Mouse (Mus musculus): ENCODE results near the gene Ccdc78. TPM values are rescaled to one million over a fixed set of nuclear protein-coding genes. Genes with fewer than 3 reads are reported as not detected.
A peak's percentile ranks its signal among the peaks of the same experiment; 100 is the strongest.

The Ccdc78 gene
- polyA plus RNA-seq, 1 experiment = not detected

DNA sequence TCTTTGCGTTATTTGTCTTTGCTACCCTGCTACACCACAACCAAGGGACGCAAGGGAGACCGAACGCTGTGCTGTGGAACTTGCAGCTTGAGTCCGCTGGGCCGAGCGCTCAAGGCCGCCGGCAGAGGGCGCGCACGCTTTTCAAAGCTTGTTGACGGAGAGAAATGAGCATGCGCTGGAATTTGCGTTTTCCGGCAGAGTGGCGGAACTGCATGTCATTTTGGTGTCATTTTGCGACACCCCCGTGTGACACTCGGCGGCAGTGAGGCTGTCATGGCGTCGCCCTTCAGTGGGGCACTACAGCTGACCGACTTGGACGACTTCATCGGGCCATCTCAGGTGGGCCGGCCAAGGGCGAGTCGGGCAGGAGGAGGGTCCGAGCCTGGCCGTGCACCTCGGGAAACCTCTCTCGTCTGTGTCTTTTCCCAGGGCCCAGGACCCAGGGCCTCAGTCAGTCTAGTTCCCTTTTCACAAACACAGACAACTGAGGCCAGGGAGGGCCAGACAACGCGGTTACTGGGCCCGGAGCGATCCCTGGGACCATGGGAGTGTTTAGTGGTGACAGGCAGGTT lies 12.7 kb upstream of the Ccdc78 start, which contains the start of gene Narfl:
Gene Narfl, plus strand, starts transcription at position 228 of the 572 bp plus-strand sequence.
- H3K4me1 ChIP-seq (ENCODE audit: control insufficient read depth) = peaks cover 21% of the 10 kb centered on the region
- no peaks in the 10 kb centered on the region for H3K9me3 ChIP-seq (ENCODE audit: control insufficient read depth, low read length)
- peak within 1 kb of the TSS; percentile 76 for H3K4me3 ChIP-seq (replicated peaks)
- TF ChIP-seq GATA1 (IDR thresholded peaks at IDR 0.05; ENCODE audit: low read length) = no peak
- no peak for TF ChIP-seq TAL1 (IDR thresholded peaks at IDR 0.05; ENCODE audit: low read length)
- H3K27me3 ChIP-seq (ENCODE audit: control insufficient read depth) = peaks cover 7% of the 10 kb centered on the region
- peaks cover 29% of the 10 kb centered on the region for H3K36me3 ChIP-seq (ENCODE audit: control insufficient read depth)

DNA sequence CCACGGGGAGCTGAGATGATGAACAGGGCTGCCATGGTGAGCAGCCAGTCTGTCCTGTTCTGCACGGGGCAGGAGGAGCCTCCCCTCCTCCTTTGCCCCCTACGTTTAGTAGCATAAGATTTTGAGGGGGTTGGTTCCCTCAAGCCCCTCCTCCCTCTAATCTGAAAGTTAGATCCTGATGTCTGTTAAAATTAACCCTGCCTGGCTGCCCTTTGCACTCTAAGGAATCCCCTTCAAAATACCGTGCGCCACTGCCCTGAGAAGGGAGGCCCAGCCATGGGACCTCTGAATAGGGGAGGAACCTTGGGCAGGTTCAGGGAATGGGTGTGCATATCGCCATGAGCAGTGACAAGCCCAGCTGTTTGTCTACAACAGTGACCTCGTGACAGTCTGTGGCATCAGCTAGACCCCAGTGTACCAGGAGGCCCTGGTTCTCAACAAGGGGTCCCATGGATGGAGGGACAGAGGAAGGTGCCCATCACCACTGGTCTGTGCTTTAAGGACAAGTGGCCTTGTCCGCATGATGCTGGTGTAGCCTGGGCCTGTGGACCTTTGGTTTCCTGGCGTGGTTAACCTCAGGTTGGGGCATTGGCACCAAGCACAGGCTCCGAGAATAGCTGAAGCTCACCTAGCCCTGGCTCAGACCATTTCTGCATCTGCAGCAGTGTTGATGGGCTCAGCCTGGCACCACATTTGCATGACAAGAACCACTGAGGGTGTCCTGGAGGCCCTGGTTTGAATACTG lies 10.9 kb upstream of the Ccdc78 start:
- Histone ChIP-seq H3K36me3 (ENCODE audit: control insufficient read depth) (peaks cover 46% of the 10 kb centered on the region), H3K9me3 (ENCODE audit: control insufficient read depth, low read length) (no peaks in the 10 kb centered on the region), H3K27me3 (ENCODE audit: control insufficient read depth) (peaks cover 3% of the 10 kb centered on the region; the same call in 1 of the 2 replicates), H3K4me3 (replicated peaks) (no peak overlapping the region), H3K4me1 (ENCODE audit: control insufficient read depth) (peaks cover 21% of the 10 kb centered on the region)
- TF ChIP-seq GATA1 (IDR thresholded peaks at IDR 0.05; ENCODE audit: low read length) (no peak), TAL1 (IDR thresholded peaks at IDR 0.05; ENCODE audit: low read length) (no peak)

- no peaks in the 10 kb centered on the region for H3K9me3 ChIP-seq (ENCODE audit: control insufficient read depth, low read length)
- TF ChIP-seq TAL1 (IDR thresholded peaks at IDR 0.05; ENCODE audit: low read length) = no peak
- TF ChIP-seq GATA1 (IDR thresholded peaks at IDR 0.05; ENCODE audit: low read length) = no peak
- H3K4me3 ChIP-seq (replicated peaks) = no peak overlapping the region
- H3K36me3 ChIP-seq (ENCODE audit: control insufficient read depth) = peaks cover 71% of the 10 kb centered on the region
- H3K4me1 ChIP-seq (ENCODE audit: control insufficient read depth) = peaks cover 21% of the 10 kb centered on the region
- H3K27me3 ChIP-seq (ENCODE audit: control insufficient read depth) = no peaks in the 10 kb centered on the region; the same call in 1 of the 2 replicates
Measured at GRCm38 (mm10) chr17:25777948-25778347, 8.4 kb upstream of the Ccdc78 start.

DNA sequence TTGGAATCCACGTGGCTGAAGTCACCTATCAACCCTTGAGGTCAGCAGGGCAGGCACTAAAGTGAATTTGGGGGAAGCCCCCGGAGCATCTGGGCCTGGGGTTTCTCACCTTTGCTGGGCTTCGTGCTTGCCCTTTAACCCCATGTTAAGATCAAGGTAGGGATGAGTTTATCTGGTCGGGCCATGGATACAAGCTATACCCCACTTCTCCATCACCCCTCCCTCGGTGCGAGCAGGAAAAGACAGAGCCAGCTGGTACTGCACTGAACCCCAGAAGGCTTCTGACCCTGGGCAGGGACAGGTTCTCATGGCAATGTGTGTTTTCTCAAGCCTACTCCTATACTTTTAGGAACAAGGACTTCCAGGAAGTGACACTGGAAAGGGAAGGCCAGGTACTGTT lies 5.0 kb upstream of the Ccdc78 start:
- no peak for TF ChIP-seq GATA1 (IDR thresholded peaks at IDR 0.05; ENCODE audit: low read length)
- TF ChIP-seq TAL1 (IDR thresholded peaks at IDR 0.05; ENCODE audit: low read length) = no peak
- Histone ChIP-seq H3K4me1 (ENCODE audit: control insufficient read depth) (peaks cover 21% of the 10 kb centered on the region), H3K27me3 (ENCODE audit: control insufficient read depth) (no peaks in the 10 kb centered on the region), H3K4me3 (replicated peaks) (no peak overlapping the region), H3K9me3 (ENCODE audit: control insufficient read depth, low read length) (no peaks in the 10 kb centered on the region), H3K36me3 (ENCODE audit: control insufficient read depth) (peaks cover 72% of the 10 kb centered on the region)

DNA sequence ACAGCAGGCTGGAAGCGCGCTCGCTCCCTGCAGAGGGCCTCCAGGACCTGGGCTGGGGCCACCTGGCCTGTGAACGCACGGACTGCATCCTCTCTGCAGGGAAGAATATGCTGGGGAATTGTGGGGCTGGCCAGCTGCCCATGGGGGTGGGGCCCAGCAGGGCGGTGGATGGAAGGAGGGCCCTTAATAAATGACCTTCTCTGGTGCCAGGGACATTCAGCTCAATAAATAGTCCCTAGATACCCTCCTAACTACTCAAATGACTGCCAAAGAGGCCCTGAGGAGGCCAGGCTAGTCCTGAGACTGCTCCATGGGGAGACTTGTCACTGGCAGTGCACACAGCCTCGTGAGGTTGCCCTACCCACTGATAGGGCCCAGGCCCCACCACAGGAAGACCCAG lies 3.3 kb upstream of the Ccdc78 start:
- TF ChIP-seq GATA1 (IDR thresholded peaks at IDR 0.05; ENCODE audit: low read length) = no peak
- no peak for TF ChIP-seq TAL1 (IDR thresholded peaks at IDR 0.05; ENCODE audit: low read length)

GRCm38 (mm10) chr17:25783861-25784574 lies 2.4 kb upstream of the Ccdc78 start:
- H3K9me3 ChIP-seq (ENCODE audit: control insufficient read depth, low read length) = no peaks in the 10 kb centered on the region
- no peak overlapping the region for H3K4me3 ChIP-seq (replicated peaks)
- H3K36me3 ChIP-seq (ENCODE audit: control insufficient read depth) = peaks cover 72% of the 10 kb centered on the region
- peaks cover 25% of the 10 kb centered on the region for H3K4me1 ChIP-seq (ENCODE audit: control insufficient read depth)
- H3K27me3 ChIP-seq (ENCODE audit: control insufficient read depth) = no peaks in the 10 kb centered on the region
- TF ChIP-seq GATA1 (IDR thresholded peaks at IDR 0.05; ENCODE audit: low read length) (no peak), TAL1 (IDR thresholded peaks at IDR 0.05; ENCODE audit: low read length) (no peak)

More for the DNA sequence above, 3.3 kb upstream of the Ccdc78 start:
- no peak overlapping the region for H3K4me3 ChIP-seq (replicated peaks)
- peaks cover 73% of the 10 kb centered on the region for H3K36me3 ChIP-seq (ENCODE audit: control insufficient read depth)
- no peaks in the 10 kb centered on the region for H3K9me3 ChIP-seq (ENCODE audit: control insufficient read depth, low read length)
- no peaks in the 10 kb centered on the region for H3K27me3 ChIP-seq (ENCODE audit: control insufficient read depth)
- H3K4me1 ChIP-seq (ENCODE audit: control insufficient read depth) = peaks cover 25% of the 10 kb centered on the region

DNA sequence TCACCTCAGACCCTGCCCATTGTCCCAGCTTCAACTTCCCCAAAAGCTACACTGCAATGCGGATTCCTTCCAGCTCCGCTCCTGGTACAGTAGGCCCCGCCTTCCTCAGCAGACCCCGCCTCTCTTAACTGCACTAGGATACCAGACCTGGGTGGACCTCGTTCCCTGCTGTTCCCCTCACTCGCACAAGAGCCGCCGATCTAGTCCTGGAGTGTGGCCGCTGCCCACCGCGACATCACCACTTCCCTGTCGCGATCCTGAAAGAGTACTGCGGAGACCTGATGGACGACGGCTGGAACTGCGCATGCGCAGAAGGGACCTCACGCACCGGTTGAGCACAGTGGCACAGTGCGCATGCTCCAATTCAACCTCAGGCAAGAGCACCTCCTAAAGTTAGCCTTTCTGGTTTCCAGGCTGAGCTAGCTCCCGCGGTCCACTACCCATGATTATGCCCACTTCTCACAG lies 1.1 kb upstream of the Ccdc78 start, which contains the start of gene Haghl:
Gene Haghl, minus strand, starts transcription at position 393 of the 465 bp plus-strand sequence.
- H3K9me3 ChIP-seq (ENCODE audit: control insufficient read depth, low read length) = no peaks in the 10 kb centered on the region
- H3K4me3 ChIP-seq (replicated peaks) = peak within 1 kb of the TSS; percentile 82
- H3K27me3 ChIP-seq (ENCODE audit: control insufficient read depth) = no peaks in the 10 kb centered on the region
- no peak for TF ChIP-seq TAL1 (IDR thresholded peaks at IDR 0.05; ENCODE audit: low read length)
- no peak for TF ChIP-seq GATA1 (IDR thresholded peaks at IDR 0.05; ENCODE audit: low read length)
- H3K36me3 ChIP-seq (ENCODE audit: control insufficient read depth) = peaks cover 69% of the 10 kb centered on the region
- peaks cover 25% of the 10 kb centered on the region for H3K4me1 ChIP-seq (ENCODE audit: control insufficient read depth)

GRCm38 (mm10) chr17:25786781-25787504 lies 563 bp downstream of the Ccdc78 start:
- peaks cover 59% of the 10 kb centered on the region for H3K36me3 ChIP-seq (ENCODE audit: control insufficient read depth)
- no peaks in the 10 kb centered on the region for H3K27me3 ChIP-seq (ENCODE audit: control insufficient read depth)
- no peak for TF ChIP-seq TAL1 (IDR thresholded peaks at IDR 0.05; ENCODE audit: low read length)
- no peak for TF ChIP-seq GATA1 (IDR thresholded peaks at IDR 0.05; ENCODE audit: low read length)
- no peaks in the 10 kb centered on the region for H3K9me3 ChIP-seq (ENCODE audit: control insufficient read depth, low read length)
- no peak overlapping the region for H3K4me3 ChIP-seq (replicated peaks)
- H3K4me1 ChIP-seq (ENCODE audit: control insufficient read depth) = peaks cover 40% of the 10 kb centered on the region

All from erythroblast, embryonic 14.5 days (primary cell).